Mouse (Mus musculus) lung, postnatal 36 days (tissue): ENCODE results near the gene Creb5.
"Not testable (repeated sequence)": the region's sequence is repeated elsewhere in the genome, so short reads cannot be mapped to it uniquely, and the experiment has no call there.

Experiments used
- DNase-seq: peaks from one replicate; pipeline ENCODE4 v3.0.0; 2022; ENCODE audit warnings: mixed read lengths

Creb5 gene

GRCm38 (mm10) chr6:53337398-53337797, 50.3 kb downstream of the Creb5 start:
- DNase-seq: peak; percentile 22

GRCm38 (mm10) chr6:53352311-53352960, 65.4 kb downstream of the Creb5 start:
- DNase-seq: no peak

- no peak for DNase-seq
These were observed 69.3 kb downstream of the Creb5 start for GRCm38 (mm10) chr6:53356328-53356727.

DNA sequence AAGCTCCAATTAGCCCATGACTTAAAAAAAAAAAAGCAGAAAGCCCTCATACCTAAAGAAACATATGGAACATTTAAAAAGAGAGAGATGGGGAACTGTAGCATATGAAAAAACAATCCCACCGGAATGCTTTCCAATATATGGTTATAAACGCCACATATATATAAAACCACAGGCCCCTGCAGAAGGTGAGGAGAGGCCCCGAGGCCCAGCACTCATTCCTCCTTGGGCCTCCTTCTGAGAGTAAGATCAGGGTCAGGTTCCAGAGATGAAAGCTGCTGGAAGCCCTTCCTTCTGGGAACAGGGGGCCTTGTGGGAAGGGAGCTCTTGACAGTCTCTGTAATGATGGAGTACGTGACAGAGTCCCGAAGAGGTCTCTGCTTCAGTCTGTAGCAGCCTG, 76.5 kb downstream of the Creb5 start:
- DNase-seq: no peak

DNA sequence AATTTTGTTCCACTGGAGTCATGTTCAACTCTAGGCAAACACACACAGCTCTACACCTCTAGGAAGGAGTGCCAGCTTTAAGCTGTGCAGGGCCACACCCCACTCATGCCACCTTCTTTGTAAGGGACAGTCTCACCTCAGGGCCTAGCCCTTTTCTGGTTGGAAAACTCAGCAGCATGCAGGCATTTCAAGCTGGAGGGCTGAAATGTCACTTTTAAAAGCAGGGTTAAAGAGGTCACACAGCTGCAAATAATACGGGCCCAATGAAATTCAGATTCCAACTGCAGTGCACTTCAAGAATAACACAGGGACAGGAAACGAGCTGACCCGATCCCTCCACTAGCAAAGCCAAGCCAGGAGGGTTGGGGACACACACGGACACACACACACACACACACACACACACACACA, 76.9 kb downstream of the Creb5 start:
- no peak for DNase-seq

GRCm38 (mm10) chr6:53369147-53369546, 82.1 kb downstream of the Creb5 start:
- no peak for DNase-seq

DNA sequence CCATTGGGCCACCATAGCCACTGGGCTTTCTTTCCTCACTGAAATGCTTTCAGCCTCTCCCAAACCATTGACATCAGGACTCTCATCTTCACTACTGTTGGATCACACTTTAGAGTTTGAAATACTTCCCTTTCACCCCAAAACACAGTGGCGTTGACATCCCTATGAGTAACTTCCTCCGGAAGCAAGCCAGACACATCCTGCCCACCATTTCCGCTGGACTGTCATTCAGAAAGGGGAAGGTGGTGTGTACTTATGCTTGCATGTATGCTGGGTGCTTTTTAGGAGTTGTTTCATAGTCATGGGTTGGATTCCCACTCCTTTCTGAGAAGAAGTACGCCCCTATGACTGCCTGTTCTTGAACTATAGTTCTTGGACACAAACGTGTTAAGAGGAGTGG, 82.9 kb downstream of the Creb5 start:
- peak; percentile 72 for DNase-seq

GRCm38 (mm10) chr6:53371962-53372361, 84.9 kb downstream of the Creb5 start:
- no peak for DNase-seq

- DNase-seq: peak; percentile 8
These were observed 87.4 kb downstream of the Creb5 start for GRCm38 (mm10) chr6:53374315-53374941.

- DNase-seq: no peak
These were observed 102.2 kb downstream of the Creb5 start for GRCm38 (mm10) chr6:53389277-53389676.

DNA sequence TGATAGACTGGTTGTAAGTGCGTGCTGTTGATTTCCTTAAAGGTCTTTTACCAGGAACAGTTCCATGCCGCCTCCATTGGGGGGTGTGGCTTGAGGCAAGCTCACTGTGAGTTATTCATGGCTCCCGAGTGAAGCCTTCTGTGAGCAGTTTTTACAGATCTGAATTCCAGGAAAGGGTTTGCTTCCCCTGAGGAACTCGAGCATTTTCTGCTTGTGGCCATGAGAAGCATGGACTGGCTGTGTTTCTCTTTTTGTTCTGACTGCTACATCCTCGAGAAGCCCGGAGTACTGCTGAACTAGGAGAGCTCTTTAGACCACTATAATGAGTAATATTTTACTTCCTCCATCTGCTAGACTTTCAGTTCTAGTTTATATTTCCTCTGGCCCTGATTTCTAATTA, 103.3 kb downstream of the Creb5 start:
- DNase-seq: peak; percentile 70

GRCm38 (mm10) chr6:53394026-53394425, 107.0 kb downstream of the Creb5 start:
- no peak for DNase-seq

- DNase-seq: no peak
These were observed 108.1 kb downstream of the Creb5 start for GRCm38 (mm10) chr6:53395208-53395607.

DNA sequence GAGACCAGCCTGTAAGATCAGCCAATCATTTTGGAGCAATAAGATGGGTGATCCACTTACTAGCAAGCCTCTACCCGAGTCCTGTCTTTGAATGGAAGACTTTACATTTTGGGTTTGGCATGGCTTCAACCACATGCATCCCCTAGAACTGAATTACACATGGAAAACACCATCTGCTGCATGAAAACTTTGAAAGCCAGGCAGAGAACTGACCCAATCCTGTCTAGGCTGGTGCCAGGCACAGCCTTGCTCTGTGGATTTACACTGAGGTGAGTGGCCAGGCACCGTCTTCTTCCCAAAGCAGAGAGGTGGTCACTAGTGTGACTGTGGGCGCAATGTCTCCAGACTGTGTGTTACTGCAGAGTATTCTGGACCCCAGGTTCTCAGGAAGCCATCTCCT, 109.4 kb downstream of the Creb5 start:
- DNase-seq: no peak

DNA sequence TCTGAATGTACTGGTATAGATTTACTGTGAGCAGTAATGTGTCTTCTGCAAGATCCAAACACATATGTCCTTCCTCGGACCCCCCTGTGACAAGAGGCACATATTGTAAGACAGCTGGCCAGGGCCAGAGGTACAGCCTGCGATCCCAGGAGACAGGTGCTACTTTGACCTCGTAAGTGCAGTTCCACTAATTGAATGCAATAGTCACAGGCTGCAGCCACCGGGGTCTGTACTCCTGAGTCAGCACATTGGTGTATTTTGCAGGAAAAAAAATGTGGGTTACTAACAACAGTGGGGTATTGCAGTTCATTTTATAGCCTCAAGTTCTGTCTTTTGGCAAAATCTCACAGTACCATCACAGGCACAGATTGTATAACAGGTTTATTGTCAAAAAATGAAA, 110.7 kb downstream of the Creb5 start:
- no peak for DNase-seq

GRCm38 (mm10) chr6:53398297-53399140, 111.4 kb downstream of the Creb5 start:
- DNase-seq: no peak

DNA sequence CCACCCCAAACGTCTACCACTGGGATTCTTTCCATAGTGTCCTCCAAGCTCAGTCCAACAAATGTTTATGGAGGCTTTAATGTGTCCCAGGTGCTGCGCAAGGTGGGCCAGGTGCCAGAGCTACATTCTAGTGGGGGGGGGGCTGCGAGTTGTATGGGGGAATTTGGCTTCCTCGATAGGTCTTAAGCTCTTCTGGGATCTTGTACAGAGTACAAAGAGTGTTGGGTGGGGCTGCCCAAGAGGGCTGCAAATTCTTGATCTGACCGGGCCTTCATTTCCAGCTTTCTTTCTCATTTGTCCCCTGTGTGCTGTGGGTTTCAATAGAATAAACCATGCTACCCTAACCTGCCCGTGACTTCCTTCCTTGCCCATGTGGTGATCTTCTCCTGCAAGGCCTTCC, 114.3 kb downstream of the Creb5 start:
- DNase-seq: no peak

DNA sequence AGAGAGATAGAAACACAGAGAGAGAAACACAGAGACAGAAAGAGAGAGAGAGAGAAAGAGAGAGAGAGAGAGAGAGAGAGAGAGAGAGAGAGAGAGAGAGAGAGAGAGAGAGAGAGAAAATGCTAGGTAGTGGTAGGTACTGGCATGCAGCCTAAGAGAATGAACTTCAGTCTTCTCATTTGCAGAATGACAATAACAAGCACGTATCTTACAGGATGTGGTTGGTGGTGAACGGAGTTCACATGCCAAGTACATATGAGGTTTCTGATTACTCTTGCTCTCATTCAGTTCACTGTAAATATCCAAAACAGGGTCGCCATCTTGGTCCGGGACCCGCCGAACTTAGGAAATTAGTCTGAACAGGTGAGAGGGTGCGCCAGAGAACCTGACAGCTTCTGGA, 115.5 kb downstream of the Creb5 start:
- DNase-seq: not testable (repeated sequence)

DNA sequence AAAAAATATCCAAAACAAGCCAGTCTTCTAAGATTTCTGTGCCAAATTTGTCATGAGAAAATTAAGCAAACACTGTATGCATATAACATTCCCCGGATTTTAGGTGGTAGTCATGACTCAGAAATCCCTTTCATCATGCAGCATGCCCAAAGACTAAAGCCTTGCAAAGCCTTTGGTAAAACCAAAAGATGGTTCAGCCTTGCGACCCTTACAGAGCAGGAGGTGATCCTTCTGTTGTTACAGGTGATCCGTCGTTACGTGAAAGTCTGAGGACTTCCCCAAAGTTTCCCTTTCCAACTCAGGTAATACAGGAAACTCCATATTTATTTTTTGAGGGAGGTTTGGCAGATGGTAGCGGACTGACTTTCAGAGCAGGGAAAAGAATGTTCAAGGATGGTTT, 122.1 kb downstream of the Creb5 start:
- no peak for DNase-seq

DNA sequence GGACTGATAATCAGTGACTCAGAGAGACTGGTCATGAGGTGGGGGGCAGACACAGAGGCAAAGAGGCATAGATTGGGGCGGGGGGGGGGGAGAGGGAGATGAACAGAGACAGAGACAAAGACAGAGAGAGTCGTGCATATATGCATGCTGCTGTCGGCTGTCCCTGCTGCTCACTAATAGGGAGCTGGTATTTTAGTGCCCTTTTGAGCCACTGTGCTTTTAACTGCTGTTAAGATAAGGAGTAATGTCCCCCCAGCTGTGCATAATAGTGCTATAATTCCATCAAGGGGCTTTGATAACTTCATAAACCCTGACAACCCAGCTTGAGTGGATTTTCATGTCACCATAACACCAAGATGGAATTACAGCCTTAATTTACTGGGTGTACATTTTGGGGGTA, 134.3 kb downstream of the Creb5 start:
- DNase-seq: no peak

GRCm38 (mm10) chr6:53429368-53429767, 142.3 kb downstream of the Creb5 start:
- DNase-seq: no peak

DNA sequence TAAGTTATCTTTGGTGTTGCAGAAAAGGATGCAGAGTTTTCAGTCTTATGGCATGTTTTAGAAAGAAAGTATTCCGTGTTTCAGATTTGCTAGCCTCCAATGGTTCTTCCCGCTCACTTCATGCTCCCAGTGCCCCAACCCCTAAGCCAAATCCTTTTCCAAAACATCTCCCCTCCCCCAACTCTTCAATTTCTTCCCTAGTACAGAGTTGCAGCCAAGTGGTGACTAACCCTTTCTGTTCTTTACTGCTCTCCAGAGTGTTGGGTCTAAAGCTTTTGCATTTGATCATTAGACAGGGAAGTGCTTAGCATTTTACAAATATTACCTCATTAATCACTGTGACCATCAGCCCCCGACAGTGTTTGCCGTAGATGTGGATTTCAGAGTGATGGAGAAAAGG, 142.8 kb downstream of the Creb5 start:
- no peak for DNase-seq

GRCm38 (mm10) chr6:53445862-53446460, 158.9 kb downstream of the Creb5 start:
- peak; percentile 24 for DNase-seq

DNA sequence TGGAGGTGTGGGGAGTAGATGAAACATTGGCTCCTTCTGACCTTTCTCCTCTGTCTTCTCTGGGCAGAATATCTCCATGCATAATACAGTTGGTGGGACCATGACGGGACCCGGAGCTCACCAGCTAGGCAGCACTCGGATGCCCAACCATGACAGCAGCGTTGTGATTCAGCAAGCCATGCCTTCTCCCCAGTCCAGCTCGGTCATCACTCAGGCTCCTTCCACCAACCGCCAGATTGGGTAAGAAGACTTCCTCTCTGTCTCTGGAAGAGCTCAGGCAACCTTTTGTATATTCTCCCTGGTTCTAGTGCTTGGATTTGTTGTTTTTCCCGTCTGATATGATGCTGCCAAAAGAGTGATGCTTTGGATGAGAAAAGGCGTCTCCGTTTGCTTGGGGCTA, 160.4 kb downstream of the Creb5 start:
- DNase-seq: peak; percentile 22
